ENCODE assay signal across 29 mouse cellular contexts in the genomic region with DNA sequence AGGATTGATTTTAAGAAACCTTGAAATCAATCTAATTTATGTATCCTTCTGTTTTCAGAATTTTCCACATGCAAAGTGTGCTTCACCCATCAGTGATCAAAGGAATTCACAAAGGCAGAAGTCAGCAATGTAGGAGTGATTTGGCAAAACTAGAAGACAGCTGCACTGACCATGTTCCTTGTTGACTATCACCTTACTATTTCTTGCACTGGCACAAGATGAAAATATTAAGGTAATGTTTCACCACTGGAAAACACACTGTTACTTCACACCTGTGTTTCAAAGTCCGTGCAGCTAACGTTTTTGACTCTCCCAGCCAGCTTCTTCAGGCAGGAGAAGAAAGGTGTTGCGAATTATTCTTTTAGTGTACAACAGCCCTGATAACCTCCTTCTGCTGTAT.
DNase-seq lines count a peak whose midpoint lies in the region; ATAC-seq and TF ChIP-seq lines count a peak whose summit lies in the region.
"Had no signal": no experiment of that assay in that cellular context is flagged by ENCODE, and none has a peak within 500 bp of the region (broad histone marks: within the 10 kb centered on the region; RNA-seq: fewer than 3 reads in every experiment).

No protein-coding gene starts in this region.

- POLR2A ChIA-PET in Patski (lab: Charles Lee) = no interaction called here

- 37% methylated on average over 3 of the region's 3 CpGs for WGBS in kidney, adult 2 months
- WGBS in kidney, embryonic 14.5 days = 75% methylated on average over 3 of the region's 3 CpGs
- 78% methylated on average over 3 of the region's 3 CpGs for WGBS in kidney, embryonic 15.5 days

- H3K36me3 ChIP-seq in kidney, adult 2 months (ENCODE audit: control insufficient read depth, insufficient read depth, low read length) = no peaks in the 10 kb centered on the region
- H3K36me3 ChIP-seq in kidney, embryonic 14.5 days (ENCODE audit: control insufficient read depth, insufficient read depth, low read length) = no peaks in the 10 kb centered on the region
- no peaks in the 10 kb centered on the region for H3K36me3 ChIP-seq in kidney, embryonic 15.5 days
- H3K36me3 ChIP-seq: embryonic facial prominence, embryonic 12.5 days; embryonic facial prominence, embryonic 15.5 days; G1E; heart, embryonic 12.5 days; heart, embryonic 15.5 days; hindbrain, embryonic 10.5 days; hindbrain, embryonic 13.5 days had no signal

- no peaks in the 10 kb centered on the region for H3K27me3 ChIP-seq in kidney, adult 2 months (replicated peaks; ENCODE audit: control insufficient read depth, insufficient read depth, low read length)
- H3K27me3 ChIP-seq in kidney, embryonic 14.5 days (ENCODE audit: control insufficient read depth, insufficient read depth, low read length) = no peaks in the 10 kb centered on the region
- H3K27me3 ChIP-seq in kidney, embryonic 15.5 days = no peaks in the 10 kb centered on the region
- H3K27me3 ChIP-seq in Patski = peaks cover 3% of the 10 kb centered on the region
- H3K27me3 ChIP-seq: CH12.LX; embryonic facial prominence, embryonic 12.5 days; embryonic facial prominence, embryonic 15.5 days; heart, embryonic 12.5 days; heart, embryonic 15.5 days; hindbrain, embryonic 13.5 days had no signal

- no peak overlapping the region for H3K9ac ChIP-seq in kidney, embryonic 14.5 days (ENCODE audit: low read depth, low read length)
- H3K9ac ChIP-seq in kidney, embryonic 15.5 days = no peak overlapping the region
- H3K9ac ChIP-seq: embryonic facial prominence, embryonic 12.5 days; embryonic facial prominence, embryonic 15.5 days; forebrain, postnatal 0 days; heart, embryonic 12.5 days; heart, embryonic 15.5 days; hindbrain, embryonic 13.5 days had no signal

- no peak overlapping the region for H3K4me3 ChIP-seq in kidney, adult 2 months (ENCODE audit: insufficient read depth, low read depth, low read length)
- no peak overlapping the region for H3K4me3 ChIP-seq in kidney, embryonic 14.5 days (ENCODE audit: low read length)
- H3K4me3 ChIP-seq in kidney, embryonic 15.5 days (replicated peaks) = no peak overlapping the region
- H3K4me3 ChIP-seq: embryonic facial prominence, embryonic 12.5 days; embryonic facial prominence, embryonic 15.5 days; gastrocnemius, adult 2 months; heart, embryonic 12.5 days; heart, embryonic 15.5 days; hindbrain, embryonic 10.5 days; hindbrain, embryonic 13.5 days had no signal

- CTCF ChIA-PET in Patski (lab: Charles Lee) = no interaction called here

- ATAC-seq in kidney, embryonic 14.5 days (ENCODE audit: low FRiP score, low TSS enrichment) = no peak
- ATAC-seq in kidney, embryonic 15.5 days (replicated peaks; ENCODE audit: low FRiP score) = no peak
- ATAC-seq in Patski = peak; percentile 52
- ATAC-seq in monocyte, adult 5-6 weeks (replicated peaks; ENCODE audit: insufficient number of reproducible peaks, low FRiP score, low TSS enrichment, poor library complexity, severe bottlenecking) = no peak
- ATAC-seq: forebrain, embryonic 14.5 days; forebrain, postnatal 0 days; hindbrain, embryonic 16.5 days had no signal

- H3K4me1 ChIP-seq in kidney, adult 2 months (ENCODE audit: control insufficient read depth, insufficient read depth, low read length) = no peaks in the 10 kb centered on the region
- H3K4me1 ChIP-seq in kidney, embryonic 14.5 days (ENCODE audit: control insufficient read depth, insufficient read depth, low read length) = no peaks in the 10 kb centered on the region
- no peaks in the 10 kb centered on the region for H3K4me1 ChIP-seq in kidney, embryonic 15.5 days
- H3K4me1 ChIP-seq: embryonic facial prominence, embryonic 12.5 days; embryonic facial prominence, embryonic 15.5 days; heart, embryonic 12.5 days; heart, embryonic 15.5 days; hindbrain, embryonic 10.5 days; hindbrain, embryonic 13.5 days had no signal

- no peak for TF ChIP-seq CTCF in kidney, adult 2 months (conservative IDR thresholded peaks at IDR 0.05; ENCODE audit: insufficient read depth, insufficient read length, low read depth, low read length)
- no peak for TF ChIP-seq CTCF in Patski (IDR thresholded peaks at IDR 0.05)

- no peaks in the 10 kb centered on the region for H3K9me3 ChIP-seq in kidney, embryonic 14.5 days (ENCODE audit: control insufficient read depth, low read length)
- no peaks in the 10 kb centered on the region for H3K9me3 ChIP-seq in kidney, embryonic 15.5 days (replicated peaks)
- H3K9me3 ChIP-seq: embryonic facial prominence, embryonic 12.5 days; embryonic facial prominence, embryonic 15.5 days; G1E; heart, embryonic 12.5 days; heart, embryonic 15.5 days; hindbrain, embryonic 10.5 days; hindbrain, embryonic 13.5 days had no signal

- peak overlapping the region; percentile 89 for H3K27ac ChIP-seq in kidney, adult 2 months (ENCODE audit: insufficient read depth, low read depth, low read length)
- no peak overlapping the region for H3K27ac ChIP-seq in kidney, embryonic 14.5 days (ENCODE audit: low read depth, low read length)
- no peak overlapping the region for H3K27ac ChIP-seq in kidney, embryonic 15.5 days
- H3K27ac ChIP-seq: embryonic facial prominence, embryonic 12.5 days; embryonic facial prominence, embryonic 15.5 days; gastrocnemius, adult 2 months; heart, embryonic 15.5 days; hindbrain, embryonic 10.5 days; hindbrain, embryonic 13.5 days had no signal

- no peak overlapping the region for H3K4me2 ChIP-seq in kidney, embryonic 14.5 days (replicated peaks; ENCODE audit: low read depth, low read length)
- no peak overlapping the region for H3K4me2 ChIP-seq in kidney, embryonic 15.5 days
- H3K4me2 ChIP-seq: embryonic facial prominence, embryonic 12.5 days; embryonic facial prominence, embryonic 15.5 days; heart, embryonic 12.5 days; heart, embryonic 15.5 days; hindbrain, embryonic 13.5 days had no signal

- TF ChIP-seq POLR2A in kidney, adult 2 months (IDR thresholded peaks at IDR 0.05; ENCODE audit: low read depth, low read length) = no peak

- in situ Hi-C loops in Patski (cut with MboI; ENCODE audit: low pct_unique_long_range_greater_than_20kb) = no loop called here

- DNase-seq in kidney, adult 2 months = peak; percentile 80
- DNase-seq in kidney, postnatal 14 days = peak; percentile 20
- no peak for DNase-seq in Patski (ENCODE audit: low read depth, low spot score)
- DNase-seq: adrenal gland, adult 2 months; adrenal gland, postnatal 14 days; B cell, adult 2 months; cerebellum, adult 11 months; cerebellum, adult 2 months; cerebellum, adult 9-11 months; cerebellum, postnatal 25 days; forebrain, postnatal 0 days; gastrocnemius, adult 2 months; gastrocnemius, postnatal 14 days; heart, adult 18-20 months; heart, postnatal 10 days; heart, postnatal 36 days had no signal
